Mouse (Mus musculus): Measurements from ENCODE around the gene Crebzf. TPM values are rescaled to one million over a fixed set of nuclear protein-coding genes. Genes with fewer than 3 reads are reported as not detected.

The Crebzf gene
- 28.5 and 29.0 TPM in 2 replicates for polyA plus RNA-seq (2015; fragmentation: Nextera tagmentation; extraction: Ambion mirVana)

GRCm38 (mm10) chr7:90442518-90443080, at the start of gene Crebzf:
Crebzf (plus strand) TSS chr7:90442729.
- WGBS = under 1% methylated on average over 51 of the region's 54 CpGs
- H3K4me3 ChIP-seq = peak within 1 kb of the TSS; percentile 66
- H3K9me3 ChIP-seq = no peaks in the 10 kb centered on the region
- peak; percentile 98 for ATAC-seq (ENCODE audit: low FRiP score, low read depth)
- H3K4me1 ChIP-seq (replicated peaks) = peaks cover 13% of the 10 kb centered on the region
- no peaks in the 10 kb centered on the region for H3K27me3 ChIP-seq
- peak within 1 kb of the TSS; percentile 97 for H3K27ac ChIP-seq (replicated peaks)
- H3K9ac ChIP-seq = peak within 1 kb of the TSS; percentile 93
- H3K36me3 ChIP-seq = 0 out of 2 replicates have a peak, but pooled peaks cover 3% of the 10 kb centered on the region
- H3K4me2 ChIP-seq = peak within 1 kb of the TSS; percentile 80

- Histone ChIP-seq H3K36me3 (no peaks in the 10 kb centered on the region), H3K27ac (replicated peaks) (no peak overlapping the region), H3K4me1 (replicated peaks) (no peaks in the 10 kb centered on the region), H3K4me2 (no peak overlapping the region), H3K4me3 (no peak overlapping the region), H3K9me3 (no peaks in the 10 kb centered on the region), H3K27me3 (no peaks in the 10 kb centered on the region), H3K9ac (no peak overlapping the region)
- 66% methylated on average over 4 of the region's 4 CpGs for WGBS
- no peak for ATAC-seq (ENCODE audit: low FRiP score, low read depth)
These were observed 47.5 kb upstream of the Crebzf start for GRCm38 (mm10) chr7:90395073-90395472.

GRCm38 (mm10) chr7:90395928-90396327, 46.6 kb upstream of the Crebzf start:
- ATAC-seq (ENCODE audit: low FRiP score, low read depth) = no peak
- H3K27ac ChIP-seq (replicated peaks) = no peak overlapping the region
- no peak overlapping the region for H3K4me3 ChIP-seq
- H3K9ac ChIP-seq = no peak overlapping the region
- H3K27me3 ChIP-seq = no peaks in the 10 kb centered on the region
- no peaks in the 10 kb centered on the region for H3K9me3 ChIP-seq
- H3K4me1 ChIP-seq (replicated peaks) = no peaks in the 10 kb centered on the region
- no peak overlapping the region for H3K4me2 ChIP-seq
- WGBS = 66% methylated on average over 5 of the region's 5 CpGs
- no peaks in the 10 kb centered on the region for H3K36me3 ChIP-seq

- 46% methylated on average over 3 of the region's 3 CpGs for WGBS
- H3K4me1 ChIP-seq (replicated peaks) = no peaks in the 10 kb centered on the region
- no peak for ATAC-seq (ENCODE audit: low FRiP score, low read depth)
These were observed 32.6 kb upstream of the Crebzf start for GRCm38 (mm10) chr7:90409934-90410333.

GRCm38 (mm10) chr7:90426020-90427001, 16.2 kb upstream of the Crebzf start, which contains the start of gene Ccdc89:
Ccdc89 (plus strand) TSS chr7:90426577.
- Histone ChIP-seq H3K4me2 (peak within 1 kb of the TSS; percentile 72), H3K9ac (peak within 1 kb of the TSS; percentile 33), H3K4me3 (peak within 1 kb of the TSS; percentile 43), H3K27me3 (no peaks in the 10 kb centered on the region), H3K4me1 (replicated peaks) (peaks cover 11% of the 10 kb centered on the region; the same call in 1 of the 2 replicates), H3K27ac (replicated peaks) (peak within 1 kb of the TSS; percentile 63), H3K9me3 (no peaks in the 10 kb centered on the region), H3K36me3 (no peaks in the 10 kb centered on the region)
- ATAC-seq (ENCODE audit: low FRiP score, low read depth) = peak; percentile 100
- 20% methylated on average over 29 of the region's 29 CpGs for WGBS

More at GRCm38 (mm10) chr7:90409934-90410333, 32.6 kb upstream of the Crebzf start:
- Histone ChIP-seq H3K4me3 (no peak overlapping the region), H3K9ac (no peak overlapping the region), H3K36me3 (no peaks in the 10 kb centered on the region), H3K9me3 (no peaks in the 10 kb centered on the region), H3K27me3 (no peaks in the 10 kb centered on the region), H3K4me2 (no peak overlapping the region), H3K27ac (replicated peaks) (no peak overlapping the region)

- Histone ChIP-seq H3K9ac (peak overlapping the region; percentile 33), H3K27me3 (no peaks in the 10 kb centered on the region), H3K4me1 (replicated peaks) (peaks cover 11% of the 10 kb centered on the region; the same call in 1 of the 2 replicates), H3K9me3 (no peaks in the 10 kb centered on the region), H3K27ac (replicated peaks) (no peak overlapping the region), H3K4me2 (peak overlapping the region; percentile 72), H3K36me3 (no peaks in the 10 kb centered on the region), H3K4me3 (peak overlapping the region; percentile 43)
- no peak for ATAC-seq (ENCODE audit: low FRiP score, low read depth)
- WGBS = 67% methylated on average over 9 of the region's 9 CpGs
These were observed 15.5 kb upstream of the Crebzf start for GRCm38 (mm10) chr7:90427006-90427405.

GRCm38 (mm10) chr7:90432221-90432620, 10.3 kb upstream of the Crebzf start:
- Histone ChIP-seq H3K27me3 (no peaks in the 10 kb centered on the region), H3K36me3 (no peaks in the 10 kb centered on the region), H3K27ac (replicated peaks) (no peak overlapping the region), H3K9ac (no peak overlapping the region), H3K4me3 (no peak overlapping the region), H3K4me2 (no peak overlapping the region), H3K4me1 (replicated peaks) (peaks cover 1% of the 10 kb centered on the region; the same call in 1 of the 2 replicates), H3K9me3 (no peaks in the 10 kb centered on the region)
- ATAC-seq (ENCODE audit: low FRiP score, low read depth) = no peak

- Histone ChIP-seq H3K36me3 (no peaks in the 10 kb centered on the region), H3K9ac (no peak overlapping the region), H3K4me3 (no peak overlapping the region), H3K4me2 (no peak overlapping the region), H3K27me3 (no peaks in the 10 kb centered on the region), H3K27ac (replicated peaks) (no peak overlapping the region), H3K4me1 (replicated peaks) (peaks cover 4% of the 10 kb centered on the region; the same call in 1 of the 2 replicates), H3K9me3 (no peaks in the 10 kb centered on the region)
- no peak for ATAC-seq (ENCODE audit: low FRiP score, low read depth)
- 92% methylated on average over 4 of the region's 4 CpGs for WGBS
These were observed 2.5 kb upstream of the Crebzf start for GRCm38 (mm10) chr7:90440044-90440443.

- Histone ChIP-seq H3K4me1 (replicated peaks) (peaks cover 11% of the 10 kb centered on the region), H3K4me3 (peak overlapping the region; percentile 66), H3K27ac (replicated peaks) (peak overlapping the region; percentile 97), H3K9ac (peak overlapping the region; percentile 59), H3K9me3 (no peaks in the 10 kb centered on the region), H3K36me3 (no peaks in the 10 kb centered on the region), H3K27me3 (no peaks in the 10 kb centered on the region), H3K4me2 (peak overlapping the region; percentile 65)
- 7% methylated on average over 4 of the region's 4 CpGs for whole genome bisulfite sequencing
- peak; percentile 48 for ATAC-seq (ENCODE audit: low FRiP score, low read depth)
These were observed 459 bp upstream of the Crebzf start for GRCm38 (mm10) chr7:90442070-90442469.

GRCm38 (mm10) chr7:90443101-90444091, 867 bp downstream of the Crebzf start:
- no peaks in the 10 kb centered on the region for H3K9me3 ChIP-seq
- H3K4me1 ChIP-seq (replicated peaks) = peaks cover 17% of the 10 kb centered on the region
- peak; percentile 66 for ATAC-seq (ENCODE audit: low FRiP score, low read depth)
- peak overlapping the region; percentile 80 for H3K4me2 ChIP-seq
- peak overlapping the region; percentile 66 for H3K4me3 ChIP-seq
- H3K27me3 ChIP-seq = no peaks in the 10 kb centered on the region
- WGBS = under 1% methylated on average over 120 of the region's 123 CpGs
- 0 out of 2 replicates have a peak, but pooled peaks cover 4% of the 10 kb centered on the region for H3K36me3 ChIP-seq
- peak overlapping the region; percentile 97 for H3K27ac ChIP-seq (replicated peaks)
- peak overlapping the region; percentile 93 for H3K9ac ChIP-seq

GRCm38 (mm10) chr7:90444206-90444605, 1.7 kb downstream of the Crebzf start:
- H3K27ac ChIP-seq (replicated peaks) = no peak overlapping the region; the same call in 1 of the 2 replicates
- H3K9me3 ChIP-seq = no peaks in the 10 kb centered on the region

More at GRCm38 (mm10) chr7:90444206-90444605, 1.7 kb downstream of the Crebzf start:
- 0% methylated on average over 6 of the region's 6 CpGs for WGBS
- H3K36me3 ChIP-seq = peaks cover 7% of the 10 kb centered on the region
- peak overlapping the region; percentile 80 for H3K4me2 ChIP-seq
- peak overlapping the region; percentile 93 for H3K9ac ChIP-seq
- no peak for ATAC-seq (ENCODE audit: low FRiP score, low read depth)
- no peaks in the 10 kb centered on the region for H3K27me3 ChIP-seq
- peak overlapping the region; percentile 66 for H3K4me3 ChIP-seq
- H3K4me1 ChIP-seq (replicated peaks) = peaks cover 17% of the 10 kb centered on the region
